Mouse (Mus musculus): ENCODE results near the gene Clec4d. TPM values are rescaled to one million over a fixed set of nuclear protein-coding genes. Genes with fewer than 3 reads are reported as not detected.
A peak's percentile ranks its signal among the peaks of the same experiment; 100 is the strongest.
"Not testable (repeated sequence)": the region's sequence is repeated elsewhere in the genome, so short reads cannot be mapped to it uniquely, and the experiment has no call there.

Clec4d gene
- polyA plus RNA-seq, 1 experiment from 2014 or later = 0.98 TPM

- H3K4me1 ChIP-seq = peaks cover 7% of the 10 kb centered on the region; the same call in 1 of the 2 replicates
- H3K9ac ChIP-seq = no peak overlapping the region
- peak overlapping the region; percentile 55; the same call in 1 of the 2 replicates for H3K27ac ChIP-seq
- H3K27me3 ChIP-seq (replicated peaks) = no peaks in the 10 kb centered on the region
- WGBS (ENCODE audit: insufficient replicate concordance) = 70% methylated on average over 4 of the region's 4 CpGs
- H3K4me2 ChIP-seq = no peak overlapping the region
- no peaks in the 10 kb centered on the region for H3K36me3 ChIP-seq
- no peak overlapping the region for H3K4me3 ChIP-seq
- peak; percentile 73 for ATAC-seq
- H3K9me3 ChIP-seq (replicated peaks) = no peaks in the 10 kb centered on the region
Measured at GRCm38 (mm10) chr6:123265809-123266208, 3.9 kb downstream of the Clec4d start.

- WGBS (ENCODE audit: insufficient replicate concordance) = 34% methylated on average over 5 of the region's 5 CpGs
- H3K27ac ChIP-seq = no peak overlapping the region
- peaks cover 7% of the 10 kb centered on the region; the same call in 1 of the 2 replicates for H3K4me1 ChIP-seq
- H3K9ac ChIP-seq = peak overlapping the region; percentile 7; the same call in 1 of the 2 replicates
- no peaks in the 10 kb centered on the region for H3K36me3 ChIP-seq
- no peak overlapping the region for H3K4me2 ChIP-seq
- no peak overlapping the region for H3K4me3 ChIP-seq
- H3K27me3 ChIP-seq (replicated peaks) = no peaks in the 10 kb centered on the region
- no peaks in the 10 kb centered on the region for H3K9me3 ChIP-seq (replicated peaks)
- peak; percentile 60 for ATAC-seq
Measured at GRCm38 (mm10) chr6:123266945-123267344, 5.0 kb downstream of the Clec4d start.

GRCm38 (mm10) chr6:123279443-123279842 is 17.5 kb downstream of the Clec4d start:
- Histone ChIP-seq H3K27ac (no peak overlapping the region), H3K9ac (no peak overlapping the region), H3K27me3 (replicated peaks) (no peaks in the 10 kb centered on the region), H3K4me1 (no peaks in the 10 kb centered on the region), H3K4me3 (no peak overlapping the region), H3K4me2 (no peak overlapping the region), H3K36me3 (no peaks in the 10 kb centered on the region), H3K9me3 (replicated peaks) (no peaks in the 10 kb centered on the region)
- ATAC-seq = no peak
- 82% methylated on average over 2 of the region's 2 CpGs for WGBS (ENCODE audit: insufficient replicate concordance)

GRCm38 (mm10) chr6:123286311-123286710 is 24.4 kb downstream of the Clec4d start:
- 27% methylated on average over 2 of the region's 2 CpGs for WGBS (ENCODE audit: insufficient replicate concordance)
- Histone ChIP-seq H3K4me3 (no peak overlapping the region), H3K4me1 (peaks cover 10% of the 10 kb centered on the region), H3K9ac (no peak overlapping the region), H3K4me2 (no peak overlapping the region), H3K27me3 (replicated peaks) (no peaks in the 10 kb centered on the region), H3K27ac (no peak overlapping the region), H3K9me3 (replicated peaks) (no peaks in the 10 kb centered on the region), H3K36me3 (no peaks in the 10 kb centered on the region)
- ATAC-seq = no peak

GRCm38 (mm10) chr6:123288931-123289330 is 27.0 kb downstream of the Clec4d start:
- no peak for ATAC-seq
- Histone ChIP-seq H3K27me3 (replicated peaks) (no peaks in the 10 kb centered on the region), H3K36me3 (no peaks in the 10 kb centered on the region), H3K27ac (no peak overlapping the region), H3K4me2 (no peak overlapping the region), H3K4me1 (peaks cover 21% of the 10 kb centered on the region), H3K9ac (no peak overlapping the region; the same call in 1 of the 2 replicates), H3K4me3 (no peak overlapping the region), H3K9me3 (replicated peaks) (no peaks in the 10 kb centered on the region)
- WGBS (ENCODE audit: insufficient replicate concordance) = 46% methylated on average over 10 of the region's 10 CpGs

GRCm38 (mm10) chr6:123289753-123290152 is 27.8 kb downstream of the Clec4d start, which contains the start of gene Clec4e:
Clec4e (minus strand) TSS chr6:123289870.
- no peak within 1 kb of the TSS for H3K4me2 ChIP-seq
- no peaks in the 10 kb centered on the region for H3K9me3 ChIP-seq (replicated peaks)
- 56% methylated on average over 4 of the region's 4 CpGs for WGBS (ENCODE audit: insufficient replicate concordance)
- no peak within 1 kb of the TSS for H3K27ac ChIP-seq
- peaks cover 29% of the 10 kb centered on the region for H3K4me1 ChIP-seq
- no peak for ATAC-seq
- no peak within 1 kb of the TSS for H3K4me3 ChIP-seq
- no peak within 1 kb of the TSS; the same call in 1 of the 2 replicates for H3K9ac ChIP-seq
- no peaks in the 10 kb centered on the region for H3K27me3 ChIP-seq (replicated peaks)
- H3K36me3 ChIP-seq = no peaks in the 10 kb centered on the region

GRCm38 (mm10) chr6:123292751-123293400 is 31.0 kb downstream of the Clec4d start:
- no peak overlapping the region for H3K4me3 ChIP-seq
- H3K27ac ChIP-seq = peak overlapping the region; percentile 98
- H3K4me2 ChIP-seq = peak overlapping the region; percentile 55
- no peaks in the 10 kb centered on the region for H3K27me3 ChIP-seq (replicated peaks)
- peaks cover 42% of the 10 kb centered on the region for H3K4me1 ChIP-seq
- H3K36me3 ChIP-seq = no peaks in the 10 kb centered on the region
- 88% methylated on average over 1 of the region's 1 CpGs for WGBS (ENCODE audit: insufficient replicate concordance)
- H3K9me3 ChIP-seq (replicated peaks) = no peaks in the 10 kb centered on the region
- ATAC-seq = peak; percentile 100
- H3K9ac ChIP-seq = peak overlapping the region; percentile 48; the same call in 1 of the 2 replicates

- not testable (repeated sequence) for H3K36me3 ChIP-seq; H3K9ac ChIP-seq; H3K4me3 ChIP-seq; H3K27me3 ChIP-seq (replicated peaks); H3K9me3 ChIP-seq (replicated peaks)
- WGBS (ENCODE audit: insufficient replicate concordance) = 52% methylated on average over 11 of the region's 11 CpGs
- peak; percentile 9; the same call in 1 of the 2 replicates for ATAC-seq
- Histone ChIP-seq H3K27ac (peak overlapping the region; percentile 91), H3K4me1 (peaks cover 42% of the 10 kb centered on the region), H3K4me2 (peak overlapping the region; percentile 47)
Measured at GRCm38 (mm10) chr6:123293509-123293908, 31.6 kb downstream of the Clec4d start.

- Histone ChIP-seq H3K4me2 (no peak overlapping the region), H3K9ac (no peak overlapping the region), H3K27me3 (replicated peaks) (no peaks in the 10 kb centered on the region), H3K4me3 (no peak overlapping the region), H3K36me3 (no peaks in the 10 kb centered on the region), H3K9me3 (replicated peaks) (no peaks in the 10 kb centered on the region), H3K27ac (0 out of 2 replicates have a peak overlapping the region, but pooled peaks have one; percentile 36), H3K4me1 (peaks cover 32% of the 10 kb centered on the region)
- ATAC-seq = no peak
- WGBS (ENCODE audit: insufficient replicate concordance) = 42% methylated on average over 1 of the region's 1 CpGs
Measured at GRCm38 (mm10) chr6:123296687-123297086, 34.8 kb downstream of the Clec4d start.

GRCm38 (mm10) chr6:123306315-123306714 is 44.4 kb downstream of the Clec4d start:
- Histone ChIP-seq H3K4me1 (peaks cover 20% of the 10 kb centered on the region; the same call in 1 of the 2 replicates), H3K4me2 (peak overlapping the region; percentile 3; the same call in 1 of the 2 replicates)
- not testable (repeated sequence) for H3K9me3 ChIP-seq (replicated peaks); H3K27ac ChIP-seq; H3K9ac ChIP-seq; H3K4me3 ChIP-seq; H3K27me3 ChIP-seq (replicated peaks); H3K36me3 ChIP-seq
- WGBS (ENCODE audit: insufficient replicate concordance) = 21% methylated on average over 7 of the region's 7 CpGs
- peak; percentile 78 for ATAC-seq

GRCm38 (mm10) chr6:123308033-123308432 is 46.1 kb downstream of the Clec4d start, which contains the start of gene Vmn2r19:
Vmn2r19 (plus strand) TSS chr6:123308333.
- H3K9me3 ChIP-seq (replicated peaks) = no peaks in the 10 kb centered on the region
- 77% methylated on average over 2 of the region's 2 CpGs for WGBS (ENCODE audit: insufficient replicate concordance)

More at GRCm38 (mm10) chr6:123308033-123308432, 46.1 kb downstream of the Clec4d start, which contains the start of gene Vmn2r19:
- Histone ChIP-seq H3K9ac (no peak within 1 kb of the TSS), H3K4me3 (no peak within 1 kb of the TSS), H3K4me2 (no peak within 1 kb of the TSS), H3K36me3 (no peaks in the 10 kb centered on the region), H3K27me3 (replicated peaks) (no peaks in the 10 kb centered on the region), H3K4me1 (peaks cover 17% of the 10 kb centered on the region; the same call in 1 of the 2 replicates), H3K27ac (no peak within 1 kb of the TSS)
- ATAC-seq = no peak
